Mouse (Mus musculus) skeletal muscle tissue, adult 2 months (tissue): ENCODE measurements around the gene Grip1.

Source experiments
- DNase-seq: peaks from one replicate; pipeline ENCODE4 v3.0.0-alpha.2; 2012; ENCODE audit warnings: low read depth, low spot score

Gene Grip1

GRCm38 (mm10) chr10:120133697-120134096, 680.1 kb downstream of the Grip1 start:
- DNase-seq: no peak

GRCm38 (mm10) chr10:120136020-120136562, 682.5 kb downstream of the Grip1 start:
- no peak for DNase-seq
